30 mouse cellular contexts compared by ENCODE assay signal in the genomic region with DNA sequence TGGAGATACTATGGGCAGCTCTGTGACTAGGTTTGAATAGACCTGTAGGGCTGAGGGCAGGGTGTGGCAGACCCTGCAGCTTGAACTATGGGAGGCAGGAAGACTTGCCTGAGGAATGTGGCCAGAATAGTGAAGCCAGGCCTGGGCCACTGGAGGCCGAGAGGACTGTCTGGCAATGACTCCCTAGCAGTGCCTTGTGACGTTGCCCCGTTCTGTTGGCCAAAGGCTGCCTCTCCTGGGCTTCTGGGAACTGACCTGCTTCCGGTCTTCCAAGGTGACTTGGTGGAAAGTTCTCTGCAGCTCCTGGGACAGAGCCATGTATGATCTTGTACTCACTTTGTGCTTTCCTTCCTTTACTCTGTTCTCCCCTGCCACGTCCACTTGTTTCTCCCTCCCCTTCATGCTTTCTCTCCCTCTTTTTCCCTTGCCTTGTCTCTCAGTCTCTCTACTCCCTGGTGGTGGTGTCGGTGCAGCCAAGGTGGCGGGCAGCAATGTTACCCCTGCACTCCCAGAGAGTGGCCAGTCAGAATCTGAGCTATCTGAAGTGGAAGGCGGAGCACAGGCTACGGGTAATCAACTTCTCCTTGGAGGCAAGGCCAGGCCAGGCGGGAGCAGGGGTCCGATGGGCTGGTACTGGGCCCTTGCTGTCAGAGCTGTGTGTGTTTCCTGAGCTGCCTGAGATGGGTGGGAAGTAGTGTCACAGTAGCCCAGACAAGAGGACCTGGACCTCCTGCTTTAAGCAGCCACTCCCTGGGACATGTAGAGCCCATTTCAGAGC. TPM values are rescaled to one million over a fixed set of nuclear protein-coding genes. Genes with fewer than 3 reads are reported as not detected.
DNase-seq lines count a peak whose midpoint lies in the region; ATAC-seq lines count a peak whose summit lies in the region.
"Had no signal": no experiment of that assay in that cellular context is flagged by ENCODE, and none has a peak within 500 bp of the region (broad histone marks: within the 10 kb centered on the region; RNA-seq: fewer than 3 reads in every experiment).

No protein-coding gene starts in this region.

- ATAC-seq in kidney, embryonic 14.5 days (ENCODE audit: low FRiP score, low TSS enrichment), result peak; percentile 29; the same call in 1 of the 2 replicates
- no peak for ATAC-seq in forebrain, embryonic 15.5 days (replicated peaks)
- ATAC-seq: CD4-positive, CD25-positive, alpha-beta regulatory T cell, adult 4 months; forebrain, embryonic 16.5 days; hindbrain, embryonic 16.5 days; intestine, embryonic 15.5 days had no signal

- no peaks in the 10 kb centered on the region for H3K27me3 ChIP-seq in kidney, embryonic 14.5 days (ENCODE audit: control insufficient read depth, insufficient read depth, low read length)
- no peaks in the 10 kb centered on the region for H3K27me3 ChIP-seq in forebrain, embryonic 15.5 days
- H3K27me3 ChIP-seq: embryonic facial prominence, embryonic 13.5 days; forebrain, embryonic 12.5 days; heart, embryonic 15.5 days; hindbrain, embryonic 13.5 days; intestine, embryonic 15.5 days had no signal

- no peak overlapping the region for H3K4me2 ChIP-seq in kidney, embryonic 14.5 days (replicated peaks; ENCODE audit: low read depth, low read length)
- H3K4me2 ChIP-seq in forebrain, embryonic 15.5 days (replicated peaks), result no peak overlapping the region
- H3K4me2 ChIP-seq: embryonic facial prominence, embryonic 13.5 days; forebrain, embryonic 12.5 days; heart, embryonic 11.5 days; heart, embryonic 15.5 days; hindbrain, embryonic 13.5 days; intestine, embryonic 15.5 days had no signal

- H3K9ac ChIP-seq in kidney, embryonic 14.5 days (ENCODE audit: low read depth, low read length), result no peak overlapping the region
- no peak overlapping the region for H3K9ac ChIP-seq in forebrain, embryonic 15.5 days (replicated peaks)
- H3K9ac ChIP-seq: embryonic facial prominence, embryonic 13.5 days; forebrain, embryonic 12.5 days; heart, embryonic 15.5 days; hindbrain, embryonic 13.5 days; intestine, embryonic 15.5 days had no signal

- 63% methylated on average over 11 of the region's 11 CpGs for WGBS in kidney, embryonic 14.5 days
- 89% methylated on average over 11 of the region's 11 CpGs for WGBS in forebrain, embryonic 15.5 days

- H3K36me3 ChIP-seq in kidney, embryonic 14.5 days (ENCODE audit: control insufficient read depth, insufficient read depth, low read length), result peaks cover 73% of the 10 kb centered on the region
- H3K36me3 ChIP-seq in forebrain, embryonic 15.5 days, result peaks cover 89% of the 10 kb centered on the region

- no peak overlapping the region for H3K4me3 ChIP-seq in kidney, embryonic 14.5 days (ENCODE audit: low read length)
- H3K4me3 ChIP-seq in brown adipose tissue, adult 24 weeks (ENCODE audit: insufficient read depth, low read depth, low read length), result peak overlapping the region; percentile 46
- H3K4me3 ChIP-seq in forebrain, embryonic 15.5 days, result no peak overlapping the region
- H3K4me3 ChIP-seq: embryonic facial prominence, embryonic 10.5 days; embryonic facial prominence, embryonic 13.5 days; erythroblast, embryonic 14.5 days; forebrain, embryonic 12.5 days; heart, embryonic 15.5 days; hindbrain, embryonic 10.5 days; hindbrain, embryonic 13.5 days; intestine, embryonic 15.5 days had no signal

- peaks cover 18% of the 10 kb centered on the region for H3K4me1 ChIP-seq in kidney, embryonic 14.5 days (ENCODE audit: control insufficient read depth, insufficient read depth, low read length)
- peaks cover 2% of the 10 kb centered on the region; the same call in 1 of the 2 replicates for H3K4me1 ChIP-seq in brown adipose tissue, adult 24 weeks (ENCODE audit: control insufficient read depth, insufficient read depth, insufficient read length, low read length)
- no peaks in the 10 kb centered on the region for H3K4me1 ChIP-seq in forebrain, embryonic 15.5 days
- H3K4me1 ChIP-seq: embryonic facial prominence, embryonic 10.5 days; embryonic facial prominence, embryonic 13.5 days; forebrain, embryonic 12.5 days; heart, embryonic 15.5 days; hindbrain, embryonic 13.5 days; intestine, embryonic 15.5 days had no signal

- H3K27ac ChIP-seq in kidney, embryonic 14.5 days (ENCODE audit: low read depth, low read length), result no peak overlapping the region
- H3K27ac ChIP-seq in brown adipose tissue, adult 24 weeks (replicated peaks; ENCODE audit: low read depth, low read length), result peak overlapping the region; percentile 84
- H3K27ac ChIP-seq in forebrain, embryonic 15.5 days (replicated peaks), result no peak overlapping the region
- H3K27ac ChIP-seq: embryonic facial prominence, embryonic 10.5 days; embryonic facial prominence, embryonic 13.5 days; forebrain, embryonic 12.5 days; heart, embryonic 15.5 days; hindbrain, embryonic 10.5 days; hindbrain, embryonic 13.5 days; intestine, embryonic 15.5 days had no signal

- H3K9me3 ChIP-seq in kidney, embryonic 14.5 days (ENCODE audit: control insufficient read depth, low read length), result no peaks in the 10 kb centered on the region
- no peaks in the 10 kb centered on the region for H3K9me3 ChIP-seq in forebrain, embryonic 15.5 days
- H3K9me3 ChIP-seq: embryonic facial prominence, embryonic 10.5 days; embryonic facial prominence, embryonic 13.5 days; forebrain, embryonic 12.5 days; heart, embryonic 15.5 days; hindbrain, embryonic 10.5 days; hindbrain, embryonic 13.5 days; intestine, embryonic 15.5 days had no signal

- DNase-seq in adrenal gland, postnatal 14 days, result peak; percentile 62
- DNase-seq in adrenal gland, postnatal 4 days (ENCODE audit: low spot score in 2 of 2), result no peak
- no peak for DNase-seq in kidney, postnatal 14 days
- DNase-seq: cerebellum, adult 11-12 months; cerebellum, adult 8-10 months; cerebellum, postnatal 10 days; cerebellum, postnatal 36 days; embryo, embryonic 11 days; gastrocnemius, postnatal 10 days; gastrocnemius, postnatal 36 days; heart, postnatal 10 days; heart, postnatal 36 days; kidney, adult 11 months had no signal

RNA-seq across cellular contexts. Expression of a gene that starts 14.3 kb away (rescaled TPM):
- 0.56 and 0.60 TPM in 2 replicates for total RNA-seq in adrenal gland, postnatal 14 days (2021)
- 1 to 10 TPM in 1 of 2 experiments, under 1 TPM in 1; 0.78 to 1.5 TPM for total RNA-seq in adrenal gland, postnatal 4 days (2021)
- 0.87 and 0.89 TPM in 2 replicates for polyA plus RNA-seq in kidney, embryonic 14.5 days (2014; fragmentation: Nextera tagmentation; extraction: Ambion mirVana)
- polyA plus RNA-seq in brown adipose tissue, adult 24 weeks (2012; ENCODE audit: insufficient read depth, insufficient read length, missing spikeins), result 0.38 TPM in 1 of 2 replicates, not detected in the other
- 0.61 and 1.2 TPM in 2 replicates for polyA plus RNA-seq in forebrain, embryonic 15.5 days (2015; fragmentation: Nextera tagmentation; extraction: Ambion mirVana)
- total RNA-seq: gastrocnemius, adult 18-20 months; granulocyte monocyte progenitor cell, adult 5-6 weeks had no signal
- polyA plus RNA-seq: erythroblast, embryonic 14.5 days had no signal
